Mouse (Mus musculus) neural tube, embryonic 12.5 days (tissue): Measurements from ENCODE around the gene Rnf19b. TPM values are rescaled to one million over a fixed set of nuclear protein-coding genes. Genes with fewer than 3 reads are reported as not detected.

Source experiments
- ATAC-seq: fragments of 200-750 bp; cut with Nextera tagmentation; 2 replicates; pipeline ENCODE4 v1.8.0; 2017; ENCODE audit warnings: low read depth, mild to moderate bottlenecking, moderate TSS enrichment, moderate library complexity; ENCODE audit not compliant: low FRiP score
- H3K27ac ChIP-seq: fragments of 300-500 bp; sonication (generic); 2 replicates; pipeline ENCODE4 v1.5.1; 2016
- H3K27me3 ChIP-seq: fragments of 300-500 bp; sonication (generic); replicated peaks from 2 replicates; pipeline ENCODE4 v1.6.1; 2016; ENCODE audit warnings: mild to moderate bottlenecking
- H3K36me3 ChIP-seq: fragments of 300-500 bp; sonication (generic); 2 replicates; pipeline ENCODE4 v1.6.1; 2016; ENCODE audit warnings: mild to moderate bottlenecking
- H3K4me1 ChIP-seq: fragments of 300-500 bp; sonication (generic); 2 replicates; pipeline ENCODE4 v1.6.1; 2016
- H3K4me2 ChIP-seq: fragments of 300-500 bp; sonication (generic); replicated peaks from 2 replicates; pipeline ENCODE4 v1.6.1; 2016; ENCODE audit warnings: mild to moderate bottlenecking
- H3K4me3 ChIP-seq: fragments of 300-500 bp; sonication (generic); 2 replicates; pipeline ENCODE4 v1.5.1; 2016
- H3K9ac ChIP-seq: fragments of 300-500 bp; sonication (generic); 2 replicates; pipeline ENCODE4 v1.6.1; 2016; ENCODE audit warnings: mild to moderate bottlenecking
- H3K9me3 ChIP-seq: fragments of 300-500 bp; sonication (generic); 2 replicates; pipeline ENCODE4 v1.6.1; 2016; ENCODE audit warnings: mild to moderate bottlenecking
- WGBS: fragments of 180-500 bp; shearing (Covaris S2); methylation state at CpG from one replicate; pipeline ENCODE4 v1.1.7; 2016; 5-methylcytosine and 5-hydroxymethylcytosine counted together
- polyA plus RNA-seq: library from polyadenylated mRNA; unstranded; fragments of >200 nt; fragmentation: Nextera tagmentation; extraction: Ambion mirVana; gene quantifications from 2 replicates; pipeline ENCODE4 v1.2.1, GENCODE M21; 2016

The Rnf19b gene
- polyA plus RNA-seq, 1 experiment from 2014 or later, result 17.3 TPM

DNA sequence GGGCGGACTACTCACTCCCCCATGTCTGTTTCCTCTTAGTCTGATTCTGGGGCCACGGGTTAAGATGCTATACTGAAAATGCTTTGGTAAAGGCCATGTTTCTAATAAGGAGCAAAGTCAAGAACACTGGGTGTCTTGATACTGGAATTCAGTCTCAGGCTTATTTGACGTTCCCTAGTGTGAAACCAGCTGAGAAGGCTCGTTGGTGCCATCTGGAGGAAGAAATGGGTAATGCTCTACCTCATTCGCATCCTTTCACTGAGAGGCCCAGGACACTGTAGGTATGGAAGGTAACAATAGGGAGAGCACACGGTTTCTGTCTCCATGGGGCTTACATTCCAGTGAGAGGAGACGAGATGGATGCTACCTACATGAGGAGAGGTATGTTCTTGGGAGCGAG lies 28.0 kb downstream of the Rnf19b start:
- no peak overlapping the region for H3K9ac ChIP-seq
- H3K4me3 ChIP-seq, result no peak overlapping the region
- WGBS, result 30% methylated on average over 8 of the region's 8 CpGs
- H3K4me1 ChIP-seq, result peaks cover 5% of the 10 kb centered on the region; the same call in 1 of the 2 replicates
- no peaks in the 10 kb centered on the region for H3K9me3 ChIP-seq
- no peak overlapping the region for H3K4me2 ChIP-seq
- H3K27me3 ChIP-seq, result no peaks in the 10 kb centered on the region
- peaks cover 19% of the 10 kb centered on the region for H3K36me3 ChIP-seq
- no peak overlapping the region for H3K27ac ChIP-seq
- ATAC-seq, result no peak

DNA sequence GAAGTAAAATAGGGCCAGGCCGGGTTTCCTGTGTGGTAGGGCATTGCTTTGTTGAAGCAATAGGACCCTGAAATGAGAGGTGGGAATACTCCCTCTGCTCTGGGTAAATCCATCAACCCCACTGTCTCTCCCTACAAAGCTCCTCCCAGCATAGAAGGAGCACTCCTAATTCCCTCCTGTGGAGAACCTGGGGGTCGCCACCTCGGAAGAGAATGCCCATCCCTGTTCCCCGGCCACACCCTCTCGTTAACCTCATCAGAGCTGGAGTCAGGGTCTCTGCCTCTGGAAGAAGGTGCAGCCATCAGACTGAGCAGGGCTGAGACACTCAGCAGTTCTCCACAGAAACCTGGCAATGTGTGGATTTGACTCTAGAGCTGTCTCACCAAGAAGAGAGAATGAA lies 29.8 kb downstream of the Rnf19b start:
- H3K4me3 ChIP-seq, result no peak overlapping the region
- H3K4me1 ChIP-seq, result no peaks in the 10 kb centered on the region
- H3K36me3 ChIP-seq, result peaks cover 14% of the 10 kb centered on the region
- no peaks in the 10 kb centered on the region for H3K9me3 ChIP-seq
- ATAC-seq, result no peak
- H3K27ac ChIP-seq, result no peak overlapping the region
- WGBS, result 39% methylated on average over 5 of the region's 5 CpGs
- H3K9ac ChIP-seq, result no peak overlapping the region
- no peak overlapping the region for H3K4me2 ChIP-seq
- no peaks in the 10 kb centered on the region for H3K27me3 ChIP-seq

DNA sequence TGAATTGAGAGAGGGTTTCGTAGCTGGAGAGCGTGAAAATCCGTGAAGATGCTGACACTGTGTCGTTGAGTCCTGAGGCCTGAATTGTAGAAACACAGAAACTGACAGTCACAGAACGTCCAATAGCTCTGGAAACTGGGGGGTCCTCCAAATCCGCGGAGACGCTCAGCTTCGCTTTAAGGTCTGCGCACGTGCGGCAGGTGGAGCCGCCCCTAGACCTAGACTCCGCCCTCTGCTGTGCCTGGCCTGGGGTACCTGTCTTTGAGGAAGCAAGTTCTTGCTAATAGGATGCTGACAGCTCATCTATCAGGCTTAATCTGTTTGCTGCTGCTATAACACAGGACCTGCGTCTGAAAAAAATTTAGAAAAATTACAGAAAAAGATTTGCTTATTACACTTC lies 37.2 kb downstream of the Rnf19b start:
- no peaks in the 10 kb centered on the region for H3K9me3 ChIP-seq
- WGBS, result 32% methylated on average over 15 of the region's 15 CpGs
- no peak overlapping the region for H3K4me2 ChIP-seq
- ATAC-seq, result no peak
- H3K36me3 ChIP-seq, result no peaks in the 10 kb centered on the region
- no peak overlapping the region for H3K4me3 ChIP-seq
- H3K27me3 ChIP-seq, result peaks cover 3% of the 10 kb centered on the region; the same call in 1 of the 2 replicates
- no peaks in the 10 kb centered on the region for H3K4me1 ChIP-seq
- H3K27ac ChIP-seq, result no peak overlapping the region
- H3K9ac ChIP-seq, result no peak overlapping the region

DNA sequence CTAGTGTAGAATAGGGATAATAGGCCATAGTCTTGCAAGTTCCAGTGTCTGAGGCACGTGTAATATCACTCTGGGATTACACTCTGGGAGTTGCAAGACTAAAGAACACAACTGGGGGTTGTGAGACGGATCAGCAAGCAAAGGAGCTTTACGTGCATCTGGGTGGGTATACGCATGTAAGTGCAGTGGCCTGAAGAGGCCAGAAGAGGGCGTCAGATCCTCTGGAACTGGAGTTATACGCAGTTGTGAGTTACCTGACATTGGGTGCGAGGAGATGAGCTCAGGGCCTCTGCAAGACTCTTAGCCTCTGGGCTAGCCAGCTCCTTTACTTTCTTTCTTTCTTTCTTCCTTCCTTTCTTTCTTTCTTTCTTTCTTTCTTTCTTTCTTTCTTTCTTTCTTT lies 38.9 kb downstream of the Rnf19b start:
- Histone ChIP-seq H3K4me3 (no peak overlapping the region), H3K27ac (no peak overlapping the region), H3K36me3 (no peaks in the 10 kb centered on the region), H3K4me1 (no peaks in the 10 kb centered on the region), H3K9ac (no peak overlapping the region), H3K9me3 (no peaks in the 10 kb centered on the region), H3K27me3 (peaks cover 3% of the 10 kb centered on the region; the same call in 1 of the 2 replicates), H3K4me2 (no peak overlapping the region)
- 67% methylated on average over 7 of the region's 7 CpGs for WGBS
- ATAC-seq, result no peak

DNA sequence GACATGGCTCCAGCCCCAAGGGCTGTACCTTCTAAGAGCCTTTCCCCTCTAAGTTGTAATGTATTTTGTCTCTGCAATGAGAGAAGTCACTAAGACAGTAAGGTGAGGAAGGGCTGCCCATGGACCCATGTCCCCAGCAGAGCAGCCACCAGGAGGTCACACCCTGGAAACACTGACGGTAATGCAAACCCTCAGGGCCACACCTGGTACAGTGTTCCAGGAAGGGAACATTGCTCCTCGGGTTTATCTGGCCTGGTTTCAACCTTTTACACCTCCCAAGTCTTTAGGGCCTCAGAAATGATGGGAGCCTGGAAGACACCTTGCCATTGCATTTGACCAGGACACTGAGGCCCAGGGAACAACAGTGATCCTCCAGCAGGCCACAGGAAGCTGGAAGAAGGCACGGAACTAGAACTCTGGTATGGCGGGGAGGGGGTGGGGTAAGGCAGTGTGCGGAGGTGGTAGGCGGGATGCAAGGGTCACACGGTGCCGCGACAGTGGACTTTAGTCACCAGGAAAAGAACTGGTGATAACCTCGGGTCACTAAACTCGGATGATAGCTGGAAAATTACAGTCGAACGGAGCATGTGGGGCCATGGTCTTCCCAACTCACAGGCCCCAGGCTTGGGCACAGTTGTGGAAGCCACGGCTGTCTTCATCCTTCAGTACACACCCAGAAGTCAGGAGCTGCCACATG lies 44.2 kb downstream of the Rnf19b start:
- H3K36me3 ChIP-seq, result no peaks in the 10 kb centered on the region
- H3K27ac ChIP-seq, result no peak overlapping the region
- no peak overlapping the region for H3K9ac ChIP-seq
- H3K4me1 ChIP-seq, result peaks cover 7% of the 10 kb centered on the region
- no peaks in the 10 kb centered on the region for H3K9me3 ChIP-seq
- H3K4me3 ChIP-seq, result no peak overlapping the region
- 86% methylated on average over 14 of the region's 14 CpGs for WGBS
- no peak overlapping the region for H3K4me2 ChIP-seq
- ATAC-seq, result no peak
- peaks cover 38% of the 10 kb centered on the region for H3K27me3 ChIP-seq

DNA sequence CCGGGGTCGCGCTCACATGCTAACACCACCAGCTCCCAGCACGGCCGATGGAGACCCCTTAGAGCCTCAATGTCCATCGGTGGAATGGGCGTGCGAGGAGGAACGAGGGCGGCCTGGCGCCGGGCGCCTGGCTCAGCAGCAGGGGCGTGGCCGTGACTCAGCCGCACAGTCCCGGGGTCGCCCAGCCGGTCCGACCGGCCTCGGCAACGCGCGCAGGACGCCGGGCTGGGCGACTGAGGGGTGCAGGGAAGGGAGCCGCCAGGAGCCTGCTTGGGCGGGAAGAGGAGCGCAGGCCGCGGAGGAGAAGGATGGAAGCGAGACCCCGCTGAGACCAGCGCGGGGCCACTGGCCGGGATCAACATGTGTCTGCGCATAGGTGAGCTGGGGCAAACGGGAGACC lies 47.3 kb downstream of the Rnf19b start, which contains the start of gene Tmem54:
Gene Tmem54 (plus strand): TSS at position 193 of the 400 bp plus-strand sequence.
- Histone ChIP-seq H3K27ac (no peak within 1 kb of the TSS), H3K9me3 (no peaks in the 10 kb centered on the region), H3K9ac (peak within 1 kb of the TSS; percentile 48), H3K4me1 (peaks cover 7% of the 10 kb centered on the region), H3K4me2 (peak within 1 kb of the TSS; percentile 53), H3K27me3 (peaks cover 42% of the 10 kb centered on the region), H3K4me3 (peak within 1 kb of the TSS; percentile 19), H3K36me3 (no peaks in the 10 kb centered on the region)
- WGBS, result 2% methylated on average over 40 of the region's 40 CpGs
- ATAC-seq, result no peak

DNA sequence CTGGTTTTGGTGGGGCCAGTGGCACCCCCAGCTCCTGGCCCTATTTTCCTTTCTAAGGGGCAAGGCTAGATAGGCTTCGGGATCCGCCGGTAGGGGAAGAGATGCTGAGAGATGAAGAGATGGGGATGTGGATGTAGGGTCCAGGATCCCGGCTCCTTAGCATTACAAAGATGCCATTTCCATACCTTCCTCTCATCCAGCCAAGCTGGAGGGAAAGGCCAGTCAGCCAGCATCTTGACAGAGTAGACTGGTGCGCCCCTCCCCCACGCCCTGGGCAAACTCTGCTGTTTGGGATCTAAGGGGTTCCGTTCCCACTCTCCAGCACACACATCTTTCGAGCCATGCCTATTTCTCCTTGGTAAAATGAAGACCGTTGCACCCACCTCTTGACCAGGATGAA lies 48.0 kb downstream of the Rnf19b start:
- peaks cover 42% of the 10 kb centered on the region for H3K27me3 ChIP-seq

DNA sequence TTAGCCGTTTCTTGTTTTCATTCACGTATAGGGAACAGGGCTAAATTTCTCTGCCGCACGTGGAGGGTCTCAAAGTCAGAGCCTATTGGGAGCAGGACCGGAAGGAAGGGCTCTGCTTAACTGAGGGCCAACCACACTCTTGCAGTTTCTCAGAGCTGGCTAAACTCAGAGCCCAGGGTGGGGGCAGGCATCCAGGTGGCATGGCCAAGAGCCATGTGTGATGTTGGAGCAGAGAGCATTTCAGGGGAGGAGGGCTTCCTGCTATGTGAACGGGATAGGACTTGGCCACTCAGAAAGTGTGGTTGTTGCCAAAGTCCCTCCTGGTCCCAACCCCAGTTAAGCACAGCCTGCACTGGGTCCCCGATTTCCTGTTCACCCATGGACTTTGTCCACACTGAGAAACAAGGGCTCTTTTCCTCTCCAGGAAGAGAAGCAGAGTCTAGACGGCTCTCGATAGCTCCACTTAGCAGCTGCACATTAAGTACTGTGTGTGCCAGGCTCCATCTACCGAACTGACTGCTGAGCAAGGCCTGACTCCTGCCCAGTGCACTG lies 49.4 kb downstream of the Rnf19b start:
- no peak overlapping the region for H3K4me2 ChIP-seq
- H3K36me3 ChIP-seq, result no peaks in the 10 kb centered on the region
- H3K4me3 ChIP-seq, result no peak overlapping the region
- H3K27me3 ChIP-seq, result peaks cover 42% of the 10 kb centered on the region
- H3K27ac ChIP-seq, result no peak overlapping the region
- peaks cover 12% of the 10 kb centered on the region for H3K4me1 ChIP-seq
- ATAC-seq, result no peak
- 82% methylated on average over 10 of the region's 10 CpGs for WGBS
- no peaks in the 10 kb centered on the region for H3K9me3 ChIP-seq
- no peak overlapping the region for H3K9ac ChIP-seq

More for the DNA sequence above, 48.0 kb downstream of the Rnf19b start:
- Histone ChIP-seq H3K36me3 (no peaks in the 10 kb centered on the region), H3K27ac (no peak overlapping the region), H3K4me2 (no peak overlapping the region), H3K9me3 (no peaks in the 10 kb centered on the region), H3K9ac (no peak overlapping the region), H3K4me3 (no peak overlapping the region), H3K4me1 (peaks cover 7% of the 10 kb centered on the region)
- ATAC-seq, result no peak
- WGBS, result 12% methylated on average over 9 of the region's 9 CpGs

DNA sequence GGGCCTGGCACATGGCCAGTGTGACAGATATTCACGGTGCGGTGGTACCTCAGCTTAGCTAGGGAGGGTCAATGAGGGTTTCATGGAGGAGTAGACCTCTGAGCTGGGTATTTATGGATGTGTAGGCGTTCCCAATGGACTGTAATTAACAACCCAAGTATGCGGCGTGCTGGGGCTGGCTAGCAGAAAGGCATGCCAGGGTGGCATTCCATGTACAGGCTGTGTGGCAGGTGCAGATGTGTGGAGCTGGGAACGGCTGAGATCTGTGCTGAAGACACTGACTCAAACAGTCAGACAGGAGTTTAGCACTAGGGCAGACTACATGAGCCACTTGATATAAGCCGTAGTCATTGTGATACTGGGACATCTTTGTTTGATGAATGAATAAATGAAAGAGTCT lies 50.6 kb downstream of the Rnf19b start:
- no peak overlapping the region for H3K4me2 ChIP-seq
- H3K9ac ChIP-seq, result no peak overlapping the region
- ATAC-seq, result no peak
- H3K36me3 ChIP-seq, result no peaks in the 10 kb centered on the region
- no peak overlapping the region for H3K27ac ChIP-seq
- no peak overlapping the region for H3K4me3 ChIP-seq
- peaks cover 36% of the 10 kb centered on the region for H3K27me3 ChIP-seq
- H3K9me3 ChIP-seq, result no peaks in the 10 kb centered on the region
- peaks cover 17% of the 10 kb centered on the region for H3K4me1 ChIP-seq
- WGBS, result 80% methylated on average over 7 of the region's 7 CpGs

DNA sequence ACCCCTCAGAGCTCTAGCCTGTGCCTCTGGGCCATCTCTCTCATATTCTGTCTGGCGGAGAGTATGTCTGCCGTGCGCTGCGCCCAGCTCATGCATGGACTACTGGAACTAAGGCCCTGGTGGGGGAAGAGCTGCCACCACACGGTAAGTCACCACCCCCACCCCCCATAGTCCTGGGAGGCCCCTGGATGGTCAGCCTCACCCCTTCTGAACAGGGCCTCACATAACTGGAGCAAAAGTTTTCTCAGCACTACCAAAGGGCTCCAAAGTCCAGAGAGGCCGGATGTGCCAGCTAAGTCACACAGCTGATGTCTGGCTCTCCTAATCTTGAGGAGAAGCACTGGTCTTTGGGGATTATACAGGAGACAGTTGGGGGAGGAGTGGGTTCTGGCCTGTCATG lies 52.7 kb downstream of the Rnf19b start:
- no peak overlapping the region for H3K27ac ChIP-seq
- no peaks in the 10 kb centered on the region for H3K9me3 ChIP-seq
- ATAC-seq, result no peak
- no peak overlapping the region for H3K9ac ChIP-seq
- H3K4me2 ChIP-seq, result no peak overlapping the region
- WGBS, result 91% methylated on average over 6 of the region's 6 CpGs
- no peaks in the 10 kb centered on the region for H3K36me3 ChIP-seq
- H3K27me3 ChIP-seq, result peaks cover 16% of the 10 kb centered on the region
- no peak overlapping the region for H3K4me3 ChIP-seq
- peaks cover 23% of the 10 kb centered on the region for H3K4me1 ChIP-seq

DNA sequence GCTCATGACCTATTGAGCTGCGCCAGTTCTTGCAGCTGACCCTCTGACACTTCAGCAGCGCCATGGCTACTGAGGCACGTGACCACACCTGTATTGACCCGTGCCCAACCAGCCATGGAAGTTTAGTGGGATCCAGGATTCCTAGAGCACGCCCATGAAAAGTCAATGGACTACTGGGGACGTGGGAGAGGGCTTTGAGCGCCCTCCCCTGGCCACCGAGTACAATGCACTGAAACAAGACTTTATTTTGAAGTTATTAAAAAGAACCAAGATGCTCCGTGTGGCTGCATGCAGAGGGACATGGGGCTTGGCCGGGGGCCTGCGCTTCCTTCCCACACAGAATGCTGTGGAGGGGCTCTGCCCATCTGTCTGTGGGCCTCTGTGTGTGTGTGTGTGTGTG lies 53.3 kb downstream of the Rnf19b start:
- H3K4me1 ChIP-seq, result peaks cover 24% of the 10 kb centered on the region
- H3K9me3 ChIP-seq, result no peaks in the 10 kb centered on the region
- H3K27me3 ChIP-seq, result peaks cover 10% of the 10 kb centered on the region
- 61% methylated on average over 11 of the region's 11 CpGs for WGBS
- no peak overlapping the region for H3K4me3 ChIP-seq
- no peak overlapping the region for H3K27ac ChIP-seq
- ATAC-seq, result no peak
- H3K9ac ChIP-seq, result no peak overlapping the region
- no peaks in the 10 kb centered on the region for H3K36me3 ChIP-seq
- H3K4me2 ChIP-seq, result no peak overlapping the region

DNA sequence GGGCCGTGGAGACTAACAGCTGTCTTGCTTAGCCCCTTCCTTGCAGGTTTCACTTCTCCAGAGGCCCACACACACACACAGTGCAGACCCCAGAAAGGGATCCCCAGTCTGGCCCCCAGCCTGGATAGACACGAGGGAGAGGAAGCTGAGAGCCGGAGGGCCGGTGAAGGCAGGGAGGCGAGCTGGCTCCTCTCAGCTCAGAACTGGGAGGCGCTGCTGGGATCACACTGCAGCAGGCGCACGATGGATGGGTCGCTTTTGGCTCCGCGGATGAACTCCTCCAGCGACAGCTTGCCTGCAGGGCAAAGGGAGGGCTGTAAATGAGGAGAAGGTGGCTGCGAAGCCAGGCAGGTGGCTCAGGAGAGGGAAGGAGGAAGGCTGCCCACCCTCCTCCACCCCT lies 54.2 kb downstream of the Rnf19b start:
- H3K9ac ChIP-seq, result no peak overlapping the region
- 0 out of 2 replicates have a peak, but pooled peaks cover 5% of the 10 kb centered on the region for H3K27me3 ChIP-seq
- H3K36me3 ChIP-seq, result no peaks in the 10 kb centered on the region
- H3K9me3 ChIP-seq, result no peaks in the 10 kb centered on the region
- 60% methylated on average over 13 of the region's 13 CpGs for WGBS
- no peak overlapping the region for H3K4me3 ChIP-seq
- H3K4me2 ChIP-seq, result 0 out of 2 replicates have a peak overlapping the region, but pooled peaks have one; percentile 4
- no peak overlapping the region for H3K27ac ChIP-seq
- peaks cover 24% of the 10 kb centered on the region for H3K4me1 ChIP-seq
- ATAC-seq, result no peak
